Mouse (Mus musculus) embryonic facial prominence, embryonic 14.5 days (tissue): ENCODE results near the gene Tff2. TPM values are rescaled to one million over a fixed set of nuclear protein-coding genes. Genes with fewer than 3 reads are reported as not detected.

Experiments
- ATAC-seq: fragments of 200-750 bp; cut with Nextera tagmentation; 2 replicates; pipeline ENCODE4 v1.8.0; 2017; ENCODE audit warnings: low read depth, moderate number of reproducible peaks, moderate TSS enrichment
- DNase-seq: peaks from one replicate; pipeline ENCODE4 v3.0.0-alpha.2; 2015; ENCODE audit warnings: low spot score
- H3K27ac ChIP-seq: fragments of 300-500 bp; sonication (generic); replicated peaks from 2 replicates; pipeline ENCODE4 v1.5.1; 2014; ENCODE audit warnings: low read depth, mild to moderate bottlenecking, low read length, moderate library complexity
- H3K27me3 ChIP-seq: fragments of 300-500 bp; sonication (generic); replicated peaks from 2 replicates; pipeline ENCODE4 v1.6.1; 2014; ENCODE audit warnings: low read length; ENCODE audit not compliant: control insufficient read depth, insufficient read depth
- H3K36me3 ChIP-seq: fragments of 300-500 bp; sonication (generic); 2 replicates; pipeline ENCODE4 v1.6.1; 2014; ENCODE audit warnings: low read length, mixed read lengths; ENCODE audit not compliant: control insufficient read depth, insufficient read depth
- H3K4me1 ChIP-seq: fragments of 300-500 bp; sonication (generic); 2 replicates; pipeline ENCODE4 v1.6.1; 2014; ENCODE audit warnings: antibody characterized with exemption, low read length; ENCODE audit not compliant: control insufficient read depth, insufficient read depth
- H3K4me2 ChIP-seq: fragments of 300-500 bp; sonication (generic); 2 replicates; pipeline ENCODE4 v1.6.1; 2014; ENCODE audit warnings: low read depth, mild to moderate bottlenecking, low read length, moderate library complexity, mixed read lengths
- H3K4me3 ChIP-seq: fragments of 300-500 bp; sonication (generic); 2 replicates; pipeline ENCODE4 v1.5.1; 2014; ENCODE audit warnings: low read depth, mild to moderate bottlenecking, low read length
- H3K9ac ChIP-seq: fragments of 300-500 bp; sonication (generic); 2 replicates; pipeline ENCODE4 v1.6.1; 2014; ENCODE audit warnings: low read depth, mild to moderate bottlenecking, low read length, moderate library complexity, mixed read lengths
- H3K9me3 ChIP-seq: fragments of 300-500 bp; sonication (generic); 2 replicates; pipeline ENCODE4 v1.6.1; 2016; ENCODE audit warnings: low read length; ENCODE audit not compliant: control insufficient read depth
- WGBS: fragments of 180-500 bp; shearing (Covaris S2); extraction: QIAGEN DNeasy Blood & Tissue Kit; methylation state at CpG from one replicate; pipeline ENCODE4 v1.1.7; 2014; 5-methylcytosine and 5-hydroxymethylcytosine counted together
- polyA plus RNA-seq: library from polyadenylated mRNA; unstranded; fragments of >200 nt; fragmentation: Nextera tagmentation; extraction: Ambion mirVana; gene quantifications from 2 replicates; pipeline ENCODE4 v1.2.1, GENCODE M21; 2014

Gene Tff2
- polyA plus RNA-seq, 1 experiment from 2014 or later: not detected

- no peaks in the 10 kb centered on the region for H3K27me3 ChIP-seq
- WGBS: 88% methylated on average over 12 of the region's 15 CpGs
- H3K36me3 ChIP-seq: no peaks in the 10 kb centered on the region
- H3K4me1 ChIP-seq: no peaks in the 10 kb centered on the region
- no peak overlapping the region for H3K4me2 ChIP-seq
- H3K9ac ChIP-seq: no peak overlapping the region
- no peaks in the 10 kb centered on the region for H3K9me3 ChIP-seq
- H3K27ac ChIP-seq: no peak overlapping the region
- H3K4me3 ChIP-seq: no peak overlapping the region
- DNase-seq (no peak), ATAC-seq (no peak)
Measured at GRCm38 (mm10) chr17:31108388-31108787, 35.7 kb downstream of the Tff2 start.

- ATAC-seq (no peak), DNase-seq (no peak)
- H3K4me1 ChIP-seq: no peaks in the 10 kb centered on the region
- 84% methylated on average over 8 of the region's 8 CpGs for WGBS
- H3K36me3 ChIP-seq: no peaks in the 10 kb centered on the region
- H3K27me3 ChIP-seq: no peaks in the 10 kb centered on the region
- no peak overlapping the region for H3K4me3 ChIP-seq
- H3K27ac ChIP-seq: no peak overlapping the region
- no peaks in the 10 kb centered on the region for H3K9me3 ChIP-seq
- H3K4me2 ChIP-seq: no peak overlapping the region
- no peak overlapping the region for H3K9ac ChIP-seq
Measured at GRCm38 (mm10) chr17:31103823-31104222, 40.3 kb downstream of the Tff2 start.

- WGBS: 90% methylated on average over 8 of the region's 8 CpGs
Measured at GRCm38 (mm10) chr17:31103007-31103570, 41.0 kb downstream of the Tff2 start.

DNA sequence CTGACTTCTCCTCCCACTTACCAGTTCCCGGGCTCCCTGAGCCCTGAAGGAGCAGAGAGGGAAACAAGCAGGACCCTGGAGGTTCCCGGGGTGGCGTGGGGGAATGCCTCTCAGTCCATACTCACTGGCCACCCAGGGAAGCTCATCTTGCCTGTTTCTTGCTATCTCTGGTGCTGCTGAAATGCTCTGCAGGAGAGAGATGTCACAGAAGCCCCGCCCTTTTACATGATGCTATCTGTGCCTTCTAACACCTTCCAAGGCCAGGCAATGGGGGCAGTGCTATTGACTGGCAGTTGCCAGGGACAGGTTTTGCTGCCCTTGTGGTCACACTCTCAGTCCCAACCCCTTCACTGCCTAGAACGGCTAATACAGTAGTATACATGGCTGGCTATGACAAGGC lies 45.3 kb downstream of the Tff2 start:
- Histone ChIP-seq H3K36me3 (no peaks in the 10 kb centered on the region), H3K4me3 (no peak overlapping the region), H3K4me1 (no peaks in the 10 kb centered on the region), H3K27me3 (no peaks in the 10 kb centered on the region), H3K9ac (no peak overlapping the region), H3K27ac (no peak overlapping the region), H3K4me2 (no peak overlapping the region), H3K9me3 (no peaks in the 10 kb centered on the region)
- no peak for ATAC-seq
- DNase-seq: no peak
- WGBS: 83% methylated on average over 5 of the region's 5 CpGs

More at GRCm38 (mm10) chr17:31103007-31103570, 41.0 kb downstream of the Tff2 start:
- H3K4me3 ChIP-seq: no peak overlapping the region
- H3K27ac ChIP-seq: no peak overlapping the region
- DNase-seq (no peak), ATAC-seq (no peak)
- no peak overlapping the region for H3K9ac ChIP-seq
- no peaks in the 10 kb centered on the region for H3K27me3 ChIP-seq
- H3K4me1 ChIP-seq: no peaks in the 10 kb centered on the region
- H3K4me2 ChIP-seq: no peak overlapping the region
- H3K36me3 ChIP-seq: no peaks in the 10 kb centered on the region
- H3K9me3 ChIP-seq: no peaks in the 10 kb centered on the region

DNA sequence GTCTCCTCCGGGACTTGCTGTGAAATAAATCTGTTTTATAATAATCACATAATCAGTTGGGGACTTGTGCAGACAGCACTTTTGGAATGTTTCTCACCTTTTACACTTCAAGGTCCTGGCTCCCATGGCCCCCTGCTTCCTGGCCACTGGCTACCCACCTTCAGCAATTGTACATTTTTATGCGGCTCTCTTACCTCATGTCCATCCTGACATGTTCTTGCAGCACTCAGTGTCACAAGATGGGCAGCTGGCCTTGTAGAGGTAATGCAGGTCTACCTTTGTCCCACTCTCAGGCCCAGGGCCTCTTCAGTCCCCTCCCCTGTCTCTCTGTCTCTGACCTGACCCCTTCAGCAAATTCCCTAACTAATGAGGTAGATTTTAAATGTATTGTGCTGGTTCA lies 47.2 kb downstream of the Tff2 start:
- ATAC-seq (no peak), DNase-seq (no peak)
- Histone ChIP-seq H3K27me3 (no peaks in the 10 kb centered on the region), H3K4me3 (no peak overlapping the region), H3K4me1 (no peaks in the 10 kb centered on the region), H3K27ac (no peak overlapping the region), H3K4me2 (no peak overlapping the region), H3K9me3 (no peaks in the 10 kb centered on the region), H3K9ac (no peak overlapping the region), H3K36me3 (no peaks in the 10 kb centered on the region)
- 97% methylated on average over 2 of the region's 2 CpGs for WGBS

DNA sequence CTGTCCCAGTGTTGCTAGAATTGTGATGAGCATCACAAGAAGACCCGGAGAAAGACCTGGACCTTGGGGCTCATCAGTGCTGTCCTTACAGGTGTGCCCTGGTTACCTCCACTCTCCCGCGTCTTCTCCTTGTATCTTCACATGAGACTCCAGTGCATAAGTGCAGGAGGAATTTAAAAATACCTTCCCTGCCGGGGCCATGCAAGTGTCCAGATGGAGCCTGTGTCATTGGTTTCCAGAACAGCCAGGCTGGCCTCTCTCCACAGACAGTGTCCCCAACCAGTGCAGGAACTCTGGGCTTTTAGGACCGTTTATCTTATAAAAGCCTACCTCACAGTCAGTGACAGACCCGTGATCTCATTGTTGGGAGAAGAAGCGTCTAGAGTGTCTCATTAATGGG lies 48.5 kb downstream of the Tff2 start:
- Histone ChIP-seq H3K36me3 (no peaks in the 10 kb centered on the region), H3K27ac (no peak overlapping the region), H3K4me3 (no peak overlapping the region), H3K9ac (no peak overlapping the region), H3K4me1 (no peaks in the 10 kb centered on the region), H3K9me3 (no peaks in the 10 kb centered on the region), H3K27me3 (no peaks in the 10 kb centered on the region), H3K4me2 (no peak overlapping the region)
- WGBS: 85% methylated on average over 7 of the region's 7 CpGs
- DNase-seq (no peak), ATAC-seq (no peak)

DNA sequence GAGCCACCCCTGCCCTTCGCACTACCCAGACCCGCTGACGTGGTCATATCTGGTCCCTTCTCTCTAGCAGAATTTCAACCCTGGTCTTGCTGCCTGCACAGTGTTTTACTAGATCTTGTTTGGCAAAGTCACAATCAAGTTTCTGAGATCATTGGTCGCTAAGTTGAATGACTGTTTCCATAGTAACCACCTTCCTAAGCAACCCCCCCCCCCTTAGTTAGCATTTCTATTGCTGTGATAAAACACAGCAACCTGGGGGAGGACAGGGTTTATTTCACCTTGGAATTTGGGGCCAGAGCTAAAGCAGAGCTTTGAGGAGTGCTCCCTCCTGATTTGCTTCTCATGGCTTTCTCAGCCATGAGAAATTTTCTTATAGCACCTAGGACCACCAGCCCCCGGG lies 49.3 kb downstream of the Tff2 start:
- H3K27me3 ChIP-seq: no peaks in the 10 kb centered on the region
- no peak overlapping the region for H3K4me2 ChIP-seq
- no peak overlapping the region for H3K4me3 ChIP-seq
- no peak overlapping the region for H3K9ac ChIP-seq
- no peak overlapping the region for H3K27ac ChIP-seq
- H3K36me3 ChIP-seq: no peaks in the 10 kb centered on the region
- no peaks in the 10 kb centered on the region for H3K4me1 ChIP-seq
- WGBS: 60% methylated on average over 5 of the region's 5 CpGs
- DNase-seq (no peak), ATAC-seq (no peak)
- no peaks in the 10 kb centered on the region for H3K9me3 ChIP-seq

Other genes starting within 250 kb of the Tff2 start
- gene Glp1r, start 242.5 kb downstream of the Tff2 start, polyA plus RNA-seq: 0.11 and 0.18 TPM in 2 replicates
- gene Umodl1, start 189.6 kb downstream of the Tff2 start, polyA plus RNA-seq: 0.43 and 0.65 TPM in 2 replicates
- gene Abcg1, start 86.6 kb downstream of the Tff2 start, polyA plus RNA-seq: 10.5 and 11.9 TPM in 2 replicates
- gene Tff3, start 14.6 kb downstream of the Tff2 start, polyA plus RNA-seq: not detected in 2 replicates
- gene Tff1, start 21.0 kb upstream of the Tff2 start, polyA plus RNA-seq: not detected in 2 replicates
- gene Tmprss3, start 54.7 kb upstream of the Tff2 start, polyA plus RNA-seq: 0.14 and 0.21 TPM in 2 replicates
- gene Ubash3a, start 63.6 kb upstream of the Tff2 start, polyA plus RNA-seq: 0.25 and 0.56 TPM in 2 replicates
- gene Rsph1, start 133.1 kb upstream of the Tff2 start, polyA plus RNA-seq: 2.8 and 7.8 TPM in 2 replicates
- 3.2 TPM in 2 replicates for gene Slc37a1, start 142.5 kb upstream of the Tff2 start, polyA plus RNA-seq
- gene Pde9a, start 241.9 kb upstream of the Tff2 start, polyA plus RNA-seq: 14.5 and 18.7 TPM in 2 replicates